Mouse (Mus musculus) right cerebral cortex, postnatal 10 days (tissue): ENCODE data around the gene Kcnh1.
A peak's percentile ranks its signal among the peaks of the same experiment; 100 is the strongest.

ENCODE experiments used
- DNase-seq, 2 experiments: peaks; one replicate each; pipeline ENCODE4 v3.0.0; 2021; ENCODE audit warnings: low spot score in 2 of 2

The Kcnh1 gene

GRCm38 (mm10) chr1:192190508-192191321 is at the start of gene Kcnh1:
Gene Kcnh1 (plus strand): TSS chr1:192190774.
- DNase-seq, result peak; percentile 94 to 95

DNA sequence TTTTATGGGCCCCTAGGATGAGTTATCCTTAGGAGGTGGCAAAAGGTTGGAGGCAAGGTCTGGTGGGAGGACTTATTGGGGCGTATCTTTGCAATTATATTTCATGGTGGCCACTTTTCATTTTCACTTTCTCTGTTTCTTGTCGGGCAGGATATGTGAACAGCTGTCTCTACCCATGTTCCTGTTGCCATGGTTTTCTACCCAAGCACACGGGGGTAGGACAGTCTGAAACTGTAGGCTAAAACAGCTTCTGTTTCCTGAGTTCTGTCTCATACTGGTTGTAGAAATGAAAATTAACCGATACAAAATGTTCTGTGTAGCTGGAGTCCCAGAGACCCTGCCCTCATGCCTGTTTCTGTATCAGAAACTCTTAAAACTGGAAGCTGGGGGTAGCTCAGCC is 39.4 kb upstream of the Kcnh1 start:
- DNase-seq, result no peak

GRCm38 (mm10) chr1:192171477-192171876 is 19.1 kb upstream of the Kcnh1 start:
- DNase-seq, result no peak

DNA sequence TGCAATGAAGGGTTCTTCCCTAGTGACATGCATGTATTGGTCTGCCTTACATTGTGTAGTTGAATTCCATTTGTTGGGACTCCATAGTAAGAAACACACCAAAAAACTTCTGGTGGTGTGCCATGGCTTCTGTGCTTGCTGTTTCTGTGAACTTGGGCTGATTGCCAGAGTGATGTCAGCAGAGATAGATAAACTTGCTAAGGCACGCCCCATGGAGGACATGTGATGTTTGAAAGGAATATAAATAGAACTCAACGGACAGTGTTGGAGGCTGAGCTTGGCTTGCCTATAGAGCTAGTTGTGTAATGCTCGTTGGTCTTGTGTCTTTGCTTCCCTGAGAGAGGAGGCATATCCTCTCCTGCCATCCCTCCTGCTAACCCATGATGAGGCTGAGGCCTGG is 10.7 kb upstream of the Kcnh1 start:
- no peak for DNase-seq

DNA sequence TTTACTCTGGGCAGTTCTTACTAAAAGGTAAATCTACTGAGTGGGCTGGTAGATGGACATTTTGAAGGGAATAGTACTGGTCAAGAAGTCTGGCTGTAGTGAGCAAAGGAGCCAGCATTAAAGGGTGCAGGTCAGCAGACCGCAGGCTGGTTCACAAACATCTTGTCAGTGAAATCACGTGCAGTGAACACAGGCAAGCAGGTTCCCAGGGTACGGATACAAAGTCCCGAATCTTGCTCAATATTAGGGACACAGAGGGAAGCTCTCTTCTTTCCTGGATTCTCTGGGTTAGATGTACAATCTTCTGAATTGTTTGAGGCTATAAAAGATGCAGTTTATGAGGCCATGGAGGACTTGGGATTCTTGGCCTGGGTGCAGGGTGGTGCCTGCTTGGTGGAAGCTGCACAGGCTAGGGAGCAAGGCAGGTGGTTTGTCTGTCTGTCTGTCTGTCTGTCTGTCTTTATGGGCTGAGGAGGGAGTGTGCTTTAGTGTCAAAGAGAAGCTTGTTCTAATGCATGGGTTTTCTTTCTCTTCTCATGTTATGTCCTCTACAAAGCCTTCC is 8.8 kb upstream of the Kcnh1 start:
- no peak for DNase-seq

- DNase-seq, result peak; percentile 54 to 71
These were observed 1.5 kb upstream of the Kcnh1 start for GRCm38 (mm10) chr1:192189056-192189455.

DNA sequence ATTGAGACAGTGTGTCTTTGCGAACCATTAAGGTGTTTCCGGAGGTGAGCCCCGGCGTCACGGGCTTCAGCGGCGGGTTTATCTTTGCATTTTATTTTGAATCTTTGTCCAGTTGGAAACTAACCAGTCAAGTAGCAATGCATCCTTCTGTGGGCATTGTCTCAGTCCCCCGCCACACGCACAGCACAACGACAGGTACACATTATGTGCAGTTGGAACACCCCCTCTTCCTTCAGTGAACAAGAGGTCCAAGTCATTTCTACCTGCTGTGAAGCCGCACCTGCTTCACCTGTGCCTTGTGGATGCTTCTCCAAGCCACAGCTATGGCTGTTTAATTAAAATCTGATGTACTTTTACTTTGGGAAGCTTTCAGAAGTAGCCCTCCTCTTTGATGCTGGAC is 803 bp upstream of the Kcnh1 start:
- DNase-seq, result peak in 1 of 2 experiments; percentile 40

DNA sequence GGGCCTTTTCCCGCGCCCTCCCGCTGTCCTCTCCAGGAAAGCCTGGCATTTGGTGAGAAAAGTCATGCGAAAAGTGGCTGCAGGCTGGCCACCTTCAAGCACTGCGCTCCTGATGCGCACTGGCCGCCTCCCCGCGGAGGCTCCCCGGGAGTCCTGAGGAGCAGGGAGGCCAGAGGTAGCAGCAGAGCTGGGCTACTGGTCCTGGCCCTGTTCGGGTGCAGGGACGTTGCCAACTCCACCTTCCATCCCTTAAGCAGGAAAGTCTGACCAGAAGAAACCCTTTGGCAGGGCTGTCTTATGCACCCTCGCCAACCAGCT is 707 bp downstream of the Kcnh1 start:
- DNase-seq, result peak in 1 of 2 experiments; percentile 40

GRCm38 (mm10) chr1:192191859-192192258 is 1.3 kb downstream of the Kcnh1 start:
- no peak for DNase-seq

- DNase-seq, result no peak
These were observed 2.1 kb downstream of the Kcnh1 start for GRCm38 (mm10) chr1:192192710-192193109.

DNA sequence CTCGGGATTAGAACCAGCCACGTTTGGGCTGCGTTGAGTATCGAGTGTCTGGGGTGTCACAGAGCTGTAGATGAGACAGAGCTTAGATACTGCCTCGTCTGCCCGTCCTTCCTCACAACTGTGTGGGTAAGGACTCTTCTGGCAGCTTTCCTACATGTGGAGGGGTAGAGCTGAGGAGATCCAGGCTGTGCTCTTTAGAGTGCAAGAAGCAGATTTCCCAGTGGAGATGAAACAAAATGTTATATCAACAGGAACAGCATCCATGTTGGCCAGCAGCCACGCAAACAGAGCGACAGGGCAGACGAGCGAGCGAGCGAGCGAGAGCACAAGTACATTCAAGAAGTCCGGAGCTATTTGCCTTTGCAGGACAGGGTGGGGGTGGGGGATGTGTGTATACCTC is 3.1 kb downstream of the Kcnh1 start:
- DNase-seq, result peak; percentile 48 to 61

DNA sequence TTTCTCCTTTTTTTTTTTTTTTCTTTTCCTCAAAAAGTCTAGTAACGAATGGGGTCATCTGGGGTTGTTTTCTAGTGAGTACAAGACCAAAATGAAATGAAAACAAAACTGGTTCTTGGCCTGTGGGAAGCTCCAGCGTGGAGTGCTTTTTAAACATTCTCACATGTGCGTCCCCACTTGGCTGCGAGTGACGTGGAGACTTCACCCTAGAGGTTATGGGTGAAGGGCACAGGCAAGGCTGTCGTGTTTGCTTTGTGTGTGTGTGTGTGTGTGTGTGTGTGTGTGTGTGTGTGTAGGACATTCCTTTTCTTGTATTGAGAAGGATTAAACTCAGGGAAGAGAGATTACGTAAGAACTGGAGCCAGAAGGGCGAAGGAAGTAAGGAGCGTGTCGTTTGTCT is 6.9 kb downstream of the Kcnh1 start:
- no peak for DNase-seq

- no peak for DNase-seq
These were observed 12.4 kb downstream of the Kcnh1 start for GRCm38 (mm10) chr1:192202936-192203335.

- DNase-seq, result no peak
These were observed 17.4 kb downstream of the Kcnh1 start for GRCm38 (mm10) chr1:192207956-192208355.

GRCm38 (mm10) chr1:192212448-192212847 is 21.9 kb downstream of the Kcnh1 start:
- no peak for DNase-seq

DNA sequence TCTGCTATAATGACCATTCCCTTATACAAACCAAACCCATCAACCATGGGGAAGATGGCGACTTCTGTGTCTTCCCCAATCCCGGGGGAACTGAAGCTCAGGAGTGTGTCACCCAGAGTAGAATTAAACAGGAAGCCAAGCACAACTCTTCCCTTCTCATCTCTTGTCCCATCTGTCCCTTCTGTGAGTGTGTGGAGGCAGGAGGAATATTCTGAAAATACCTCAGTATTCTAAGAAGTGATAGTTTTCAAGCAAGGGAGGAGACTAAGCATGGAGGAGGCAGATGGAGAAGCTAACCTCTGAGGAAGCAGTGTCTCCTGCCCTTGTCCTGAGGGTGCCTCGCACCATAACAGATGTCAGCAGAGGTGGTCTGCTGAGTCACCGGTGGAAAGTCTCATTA is 24.1 kb downstream of the Kcnh1 start:
- DNase-seq, result no peak

DNA sequence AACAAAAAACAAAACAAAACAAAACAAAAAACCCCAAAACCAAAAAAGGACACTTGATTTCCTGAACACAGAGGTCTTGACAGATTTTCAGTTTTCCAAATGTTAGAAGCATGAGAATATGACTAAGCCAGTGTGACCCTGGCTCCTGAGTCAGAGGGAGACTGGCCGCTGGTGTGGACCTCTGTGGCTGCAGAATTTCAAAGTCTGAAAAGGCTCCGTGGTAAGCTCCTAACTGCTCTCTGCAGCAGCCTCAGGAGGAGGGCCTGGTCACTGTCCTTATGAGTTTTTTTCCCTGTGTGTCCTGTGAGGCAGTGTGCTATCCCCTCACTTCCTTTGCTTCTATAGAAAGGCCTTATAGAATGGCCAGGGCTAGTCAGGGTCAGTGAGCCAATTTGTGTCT is 29.6 kb downstream of the Kcnh1 start:
- DNase-seq, result no peak

DNA sequence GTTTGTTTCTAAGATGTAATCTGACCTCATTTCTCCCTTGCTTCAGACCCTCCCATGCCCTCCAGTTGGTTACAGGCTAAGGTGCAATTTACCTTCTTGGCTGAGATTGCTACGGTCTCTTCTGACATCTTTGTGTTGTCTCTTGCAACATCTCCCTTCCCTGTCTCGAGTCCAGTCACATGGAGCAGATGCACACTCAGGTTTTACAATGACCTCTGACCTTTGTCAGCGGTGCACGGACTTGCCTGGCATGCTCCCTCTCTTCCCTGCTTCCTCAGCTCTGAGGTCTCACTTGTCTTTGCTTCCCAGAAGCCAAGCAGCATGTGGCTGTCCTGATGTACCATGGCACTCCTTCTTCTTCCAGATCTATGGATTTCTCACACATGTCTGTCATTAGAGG is 33.6 kb downstream of the Kcnh1 start:
- DNase-seq, result no peak

- DNase-seq, result no peak
These were observed 42.1 kb downstream of the Kcnh1 start for GRCm38 (mm10) chr1:192232696-192233095.

- DNase-seq, result no peak
These were observed 56.3 kb downstream of the Kcnh1 start for GRCm38 (mm10) chr1:192246836-192247235.

- no peak for DNase-seq
These were observed 68.6 kb downstream of the Kcnh1 start for GRCm38 (mm10) chr1:192259146-192259545.

DNA sequence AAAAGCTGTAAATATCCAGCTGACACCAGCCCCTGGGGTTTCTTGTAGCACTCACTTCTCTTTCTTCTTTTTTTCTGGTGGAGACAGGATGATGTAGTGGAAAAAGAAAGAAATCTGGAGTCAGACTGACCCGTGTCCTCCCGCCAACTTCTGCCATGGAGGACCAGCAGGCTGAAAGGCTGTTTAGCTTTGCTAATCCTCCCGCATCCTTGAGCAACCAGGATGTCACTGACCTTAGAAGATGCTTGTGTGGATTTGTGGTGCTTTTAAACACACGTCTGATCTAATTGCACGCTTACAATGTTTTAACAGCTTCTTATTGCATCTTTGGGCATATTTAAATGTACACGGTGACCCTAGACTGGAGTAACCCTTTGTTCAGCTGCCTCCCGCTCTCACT is 69.0 kb downstream of the Kcnh1 start:
- no peak for DNase-seq

GRCm38 (mm10) chr1:192265704-192266103 is 75.1 kb downstream of the Kcnh1 start:
- DNase-seq, result no peak

DNA sequence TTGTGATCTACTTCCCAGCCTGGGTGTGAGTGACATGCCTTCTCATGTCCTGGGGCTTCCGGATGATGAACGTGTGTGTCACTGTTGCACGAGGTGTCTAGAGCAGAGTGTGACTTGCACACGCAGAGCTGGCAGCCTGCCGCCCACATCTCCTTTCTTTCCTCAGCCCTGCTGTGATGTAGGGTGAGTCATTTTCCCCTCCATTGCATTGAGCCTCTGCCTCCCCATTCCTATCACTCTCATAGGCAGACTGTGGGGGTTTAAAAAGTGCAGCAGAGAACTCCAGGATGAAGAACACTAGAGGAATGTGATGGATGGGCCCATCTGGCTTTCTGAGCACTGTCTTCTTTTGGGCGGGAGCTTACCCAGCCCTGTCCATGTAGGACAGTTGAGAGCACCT is 76.4 kb downstream of the Kcnh1 start:
- peak; percentile 52 to 64 for DNase-seq
